Mouse (Mus musculus) limb, embryonic 14.5 days (tissue): ENCODE results near the gene Robo1. TPM values are rescaled to one million over a fixed set of nuclear protein-coding genes. Genes with fewer than 3 reads are reported as not detected.

ENCODE experiments used
- ATAC-seq: fragments of 200-750 bp; cut with Nextera tagmentation; 2 replicates; pipeline ENCODE4 v1.8.0; 2017; ENCODE audit warnings: low read depth, moderate number of reproducible peaks, moderate TSS enrichment; ENCODE audit not compliant: low FRiP score
- DNase-seq: peaks from one replicate; pipeline ENCODE4 v3.0.0-alpha.2; 2015; ENCODE audit warnings: low spot score
- H3K27ac ChIP-seq: fragments of 300-500 bp; sonication (generic); replicated peaks from 2 replicates; pipeline ENCODE4 v1.5.1; 2014; ENCODE audit warnings: low read depth, mild to moderate bottlenecking, low read length, moderate library complexity, mixed read lengths
- H3K27me3 ChIP-seq: fragments of 300-500 bp; sonication (generic); 2 replicates; pipeline ENCODE4 v1.6.1; 2014; ENCODE audit warnings: low read length, mixed read lengths; ENCODE audit not compliant: control insufficient read depth, insufficient read depth
- H3K36me3 ChIP-seq: fragments of 300-500 bp; sonication (generic); 2 replicates; pipeline ENCODE4 v1.6.1; 2014; ENCODE audit warnings: mild to moderate bottlenecking, low read length, moderate library complexity, mixed read lengths; ENCODE audit not compliant: control insufficient read depth, insufficient read depth
- H3K4me1 ChIP-seq: fragments of 300-500 bp; sonication (generic); 2 replicates; pipeline ENCODE4 v1.6.1; 2014; ENCODE audit warnings: antibody characterized with exemption, low read length, mixed read lengths; ENCODE audit not compliant: control insufficient read depth, insufficient read depth
- H3K4me2 ChIP-seq: fragments of 300-500 bp; sonication (generic); replicated peaks from 2 replicates; pipeline ENCODE4 v1.6.1; 2014; ENCODE audit warnings: low read depth, mild to moderate bottlenecking, low read length, moderate library complexity; ENCODE audit not compliant: severe bottlenecking
- H3K4me3 ChIP-seq: fragments of 300-500 bp; sonication (generic); replicated peaks from 2 replicates; pipeline ENCODE4 v1.5.1; 2014; ENCODE audit warnings: low read length
- H3K9ac ChIP-seq: fragments of 300-500 bp; sonication (generic); 2 replicates; pipeline ENCODE4 v1.6.1; 2014; ENCODE audit warnings: mild to moderate bottlenecking, low read depth, low read length, moderate library complexity; ENCODE audit not compliant: severe bottlenecking
- H3K9me3 ChIP-seq: fragments of 300-500 bp; sonication (generic); 2 replicates; pipeline ENCODE4 v1.6.1; 2016; ENCODE audit warnings: low read length; ENCODE audit not compliant: control insufficient read depth
- POLR2A ChIP-seq: fragments of 200-500 bp; IDR thresholded peaks from 2 replicates; pipeline ENCODE4 v1.8.0; 2012; ENCODE audit warnings: inconsistent platforms, mild to moderate bottlenecking, moderate library complexity, borderline replicate concordance; ENCODE audit not compliant: insufficient read depth, insufficient read length; ENCODE audit errors: extremely low read depth
- WGBS: fragments of 180-500 bp; shearing (Covaris S2); extraction: QIAGEN DNeasy Blood & Tissue Kit; methylation state at CpG from one replicate; pipeline ENCODE4 v1.1.7; 2014; 5-methylcytosine and 5-hydroxymethylcytosine counted together
- polyA plus RNA-seq, 2 experiments: library from polyadenylated mRNA; depleted of rRNA in 1 of 2; stranded (reverse) in 1 of 2; unstranded in 1 of 2; fragments of >200 nt; fragmentation: Nextera tagmentation in 1 of 2; extraction: Ambion mirVana in 1 of 2; gene quantifications; 2 replicates each; pipeline versions ENCODE4 v1.2.1 to v1.2.3; 2012 to 2014

Gene Robo1
- polyA plus RNA-seq, 2 experiments: 41.2 to 44.9 TPM

GRCm38 (mm10) chr16:72328579-72328978, 20.5 kb downstream of the Robo1 start:
- H3K27me3 ChIP-seq: no peaks in the 10 kb centered on the region
- H3K9me3 ChIP-seq: no peaks in the 10 kb centered on the region
- no peaks in the 10 kb centered on the region for H3K36me3 ChIP-seq
- no peak overlapping the region for H3K4me2 ChIP-seq
- H3K4me1 ChIP-seq: no peaks in the 10 kb centered on the region
- DNase-seq (no peak), ATAC-seq (no peak)
- H3K9ac ChIP-seq: no peak overlapping the region
- 80% methylated on average over 3 of the region's 3 CpGs for WGBS
- H3K27ac ChIP-seq: no peak overlapping the region
- TF ChIP-seq POLR2A: no peak
- H3K4me3 ChIP-seq: no peak overlapping the region

- Histone ChIP-seq H3K27me3 (no peaks in the 10 kb centered on the region), H3K4me2 (no peak overlapping the region), H3K4me1 (no peaks in the 10 kb centered on the region), H3K36me3 (no peaks in the 10 kb centered on the region), H3K9ac (no peak overlapping the region), H3K4me3 (no peak overlapping the region), H3K9me3 (no peaks in the 10 kb centered on the region), H3K27ac (no peak overlapping the region)
- TF ChIP-seq POLR2A: no peak
- no peak for DNase-seq
- no peak for ATAC-seq
- WGBS: 93% methylated on average over 1 of the region's 1 CpGs
Observed at GRCm38 (mm10) chr16:72337757-72338156, 29.7 kb downstream of the Robo1 start.

- Histone ChIP-seq H3K27ac (no peak overlapping the region), H3K36me3 (no peaks in the 10 kb centered on the region), H3K9me3 (no peaks in the 10 kb centered on the region), H3K4me1 (peaks cover 3% of the 10 kb centered on the region; the same call in 1 of the 2 replicates), H3K27me3 (no peaks in the 10 kb centered on the region), H3K9ac (no peak overlapping the region), H3K4me3 (no peak overlapping the region), H3K4me2 (no peak overlapping the region)
- no peak for TF ChIP-seq POLR2A
- WGBS: 32% methylated on average over 5 of the region's 5 CpGs
- no peak for ATAC-seq
- DNase-seq: no peak
Observed at GRCm38 (mm10) chr16:72350422-72350821, 42.3 kb downstream of the Robo1 start.

- TF ChIP-seq POLR2A: no peak
- WGBS: 77% methylated on average over 2 of the region's 2 CpGs
- Histone ChIP-seq H3K27ac (no peak overlapping the region), H3K27me3 (no peaks in the 10 kb centered on the region), H3K9me3 (no peaks in the 10 kb centered on the region), H3K4me2 (no peak overlapping the region), H3K4me3 (no peak overlapping the region), H3K4me1 (no peaks in the 10 kb centered on the region), H3K36me3 (no peaks in the 10 kb centered on the region), H3K9ac (no peak overlapping the region)
- ATAC-seq (no peak), DNase-seq (peak; percentile 70)
Observed at GRCm38 (mm10) chr16:72356515-72357357, 48.6 kb downstream of the Robo1 start.

- H3K4me2 ChIP-seq: no peak overlapping the region
- no peaks in the 10 kb centered on the region for H3K36me3 ChIP-seq
- no peak overlapping the region for H3K27ac ChIP-seq
- TF ChIP-seq POLR2A: no peak
- H3K9ac ChIP-seq: no peak overlapping the region
- H3K9me3 ChIP-seq: no peaks in the 10 kb centered on the region
- no peak for DNase-seq
- H3K4me1 ChIP-seq: no peaks in the 10 kb centered on the region
- H3K27me3 ChIP-seq: no peaks in the 10 kb centered on the region
- ATAC-seq: no peak
- no peak overlapping the region for H3K4me3 ChIP-seq
- 68% methylated on average over 5 of the region's 5 CpGs for WGBS
Observed at GRCm38 (mm10) chr16:72376896-72377295, 68.8 kb downstream of the Robo1 start.
